Mouse (Mus musculus): ENCODE data around the gene Ccdc160.

GRCm38 (mm10) chrX:52762221-52762620 is 28.8 kb upstream of the Ccdc160 start:
- no peak; a peak in 1 of 4 replicates for TF ChIP-seq CTCF (conservative IDR thresholded peaks at IDR 0.05 in 1 of 2, IDR thresholded peaks at IDR 0.05 in 1 of 2; ENCODE audit: low read depth in 2 of 2, low read length in 2 of 2)
- no peak for TF ChIP-seq RAD21 (IDR thresholded peaks at IDR 0.05; ENCODE audit: low read depth, low read length)
- TF ChIP-seq EP300 (IDR thresholded peaks at IDR 0.05; ENCODE audit: low read length): no peak
- TF ChIP-seq POLR2A (IDR thresholded peaks at IDR 0.05; ENCODE audit: low read depth, low read length): no peak
- TF ChIP-seq E2F4 (IDR thresholded peaks at IDR 0.05; ENCODE audit: insufficient replicate concordance, low read depth, low read length): no peak
- TF ChIP-seq MEF2A (IDR thresholded peaks at IDR 0.05; ENCODE audit: borderline replicate concordance, low read depth, low read length): no peak
